Mouse (Mus musculus) C2C12 (cell line): Measurements from ENCODE around the gene Gm6169.

Source experiments
- CTCF ChIP-seq: IDR thresholded peaks from one replicate; pipeline ENCODE4 v1.5.1; 2011; ENCODE audit not compliant: control insufficient read depth, insufficient read depth, insufficient read length
- FOSL1 ChIP-seq: IDR thresholded peaks from one replicate; pipeline ENCODE4 v1.8.0; 2011; ENCODE audit warnings: mild to moderate bottlenecking, low read length; ENCODE audit not compliant: poor library complexity, insufficient read depth, severe bottlenecking
- USF1 ChIP-seq: IDR thresholded peaks from one replicate; pipeline ENCODE4 v1.6.1; 2011; ENCODE audit warnings: low read depth, mild to moderate bottlenecking, control low read depth, moderate library complexity

GRCm38 (mm10) chr13:97087421-97087820, 11.6 kb downstream of the Gm6169 start:
- TF ChIP-seq CTCF (no peak), USF1 (no peak), FOSL1 (no peak)
